Mouse (Mus musculus): Measurements from ENCODE around the gene Lcn2.

- TF ChIP-seq POLR2A (IDR thresholded peaks at IDR 0.05; ENCODE audit: control insufficient read depth, extremely low read depth, insufficient read depth, low read length, poor library complexity), result no peak
- no peak for TF ChIP-seq CTCF (IDR thresholded peaks at IDR 0.05; ENCODE audit: borderline replicate concordance, control insufficient read depth, extremely low read depth, insufficient read depth, low read length, poor library complexity)
Observed at GRCm38 (mm10) chr2:32348311-32348710, 39.7 kb downstream of the Lcn2 start.

All from thymus, adult 2 months (tissue).